Mouse (Mus musculus) kidney, postnatal 14 days (tissue): Measurements from ENCODE around the gene Znhit1.
"Not testable (repeated sequence)": the region's sequence is repeated elsewhere in the genome, so short reads cannot be mapped to it uniquely, and the experiment has no call there.

Experiments
- DNase-seq: peaks from one replicate; pipeline ENCODE4 v3.0.0; 2022; ENCODE audit warnings: mixed read lengths

Znhit1 gene

GRCm38 (mm10) chr5:136950521-136950920 is 37.3 kb downstream of the Znhit1 start:
- no peak for DNase-seq

DNA sequence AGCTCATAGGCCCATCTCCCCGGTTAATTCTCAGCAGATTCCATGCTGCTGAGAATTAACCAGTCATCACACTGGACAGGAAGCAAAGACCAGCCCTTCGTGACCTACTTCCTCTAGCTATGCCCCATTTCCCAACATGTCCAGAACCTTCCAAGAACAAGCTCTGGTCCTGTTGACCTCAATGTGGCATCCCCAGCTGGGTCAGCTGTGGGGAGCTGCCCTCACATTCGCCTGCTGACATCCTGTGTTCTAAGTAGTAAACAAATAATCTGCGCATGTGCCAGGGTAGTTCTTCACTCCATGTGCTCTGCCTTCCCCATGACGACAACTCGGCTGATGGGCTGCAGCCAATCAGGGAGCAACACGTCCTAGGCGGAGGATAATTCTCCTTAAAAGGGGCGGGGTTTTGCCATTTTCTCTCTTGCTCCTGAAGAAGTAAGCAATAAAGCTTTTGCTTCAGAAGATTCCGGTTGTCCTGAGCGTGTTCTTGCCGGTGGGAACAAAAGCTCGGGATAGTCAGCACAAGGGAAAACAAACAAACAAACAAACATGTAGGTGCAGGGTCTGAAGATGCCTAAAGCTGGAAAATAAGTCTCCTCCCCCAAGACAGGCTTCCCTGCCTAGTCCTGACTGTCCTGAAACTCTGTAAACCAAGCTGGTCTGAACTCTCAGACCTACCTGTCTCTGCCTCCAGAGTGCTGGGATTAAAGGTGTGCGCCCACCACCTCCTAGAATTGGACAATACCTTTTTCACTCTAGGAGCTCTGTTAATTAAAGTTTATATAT is 38.1 kb downstream of the Znhit1 start:
- DNase-seq = not testable (repeated sequence)

DNA sequence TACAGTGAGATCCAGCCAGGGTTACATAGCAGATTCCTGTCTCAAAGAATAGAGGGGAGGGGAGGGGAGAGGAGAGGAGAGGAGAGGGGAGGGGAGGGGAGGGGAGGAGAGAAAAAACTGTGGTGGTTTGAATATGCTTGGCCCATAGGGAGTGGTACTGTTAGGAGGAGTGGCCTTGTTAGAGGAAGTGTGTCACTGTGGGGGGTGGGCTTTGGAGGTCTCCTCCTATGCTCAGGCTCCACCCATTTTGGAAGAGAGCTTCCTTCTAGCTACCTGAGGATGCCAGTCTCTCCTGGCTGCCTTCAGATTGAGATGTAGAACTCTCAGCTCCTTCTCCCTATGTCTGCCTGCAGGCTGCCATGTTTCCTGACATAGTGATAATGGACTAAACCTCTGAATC is 39.9 kb downstream of the Znhit1 start:
- DNase-seq = no peak

GRCm38 (mm10) chr5:136945084-136945483 is 42.7 kb downstream of the Znhit1 start:
- no peak for DNase-seq

- no peak for DNase-seq
These were observed 44.4 kb downstream of the Znhit1 start for GRCm38 (mm10) chr5:136943382-136943781.

DNA sequence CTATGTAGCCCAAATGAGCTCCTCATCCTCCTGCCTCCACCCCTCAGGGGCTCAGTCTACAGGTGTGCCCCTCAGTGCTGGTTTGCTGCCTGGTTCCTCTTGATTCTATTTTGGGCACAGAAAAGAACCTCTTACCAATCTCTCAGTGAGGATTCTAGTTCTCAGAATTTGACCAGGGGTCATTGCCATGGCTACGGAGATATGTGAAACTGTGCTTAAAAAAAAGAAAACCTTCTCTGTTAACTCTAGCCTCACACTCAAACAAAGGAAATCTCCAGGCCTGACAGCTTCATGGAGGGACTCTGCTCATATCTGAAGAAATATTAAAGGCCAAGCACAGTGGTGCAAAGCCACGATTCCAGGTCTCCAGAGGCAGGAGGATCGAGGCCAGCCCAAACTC is 45.0 kb downstream of the Znhit1 start:
- no peak for DNase-seq

GRCm38 (mm10) chr5:136940845-136941560 is 46.8 kb downstream of the Znhit1 start:
- DNase-seq = no peak

DNA sequence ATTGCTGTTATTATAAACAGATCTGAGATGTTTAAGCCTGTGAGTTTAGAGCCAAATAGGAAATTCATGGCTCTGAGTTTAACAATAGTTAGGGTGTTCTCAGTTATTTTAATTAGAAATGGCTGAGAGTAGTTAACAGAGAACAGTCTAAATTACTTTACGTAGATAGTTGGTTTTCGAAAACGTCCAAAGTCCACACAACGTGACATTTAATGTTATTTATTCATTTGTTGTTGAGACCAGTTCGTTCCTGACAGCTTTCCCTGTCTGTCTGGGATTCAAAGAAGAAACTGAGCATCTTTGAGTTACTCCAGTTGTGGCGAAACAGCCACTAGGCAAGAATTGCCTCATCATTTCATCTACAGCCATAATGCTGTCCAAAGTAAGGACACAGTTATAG is 47.8 kb downstream of the Znhit1 start:
- DNase-seq = not testable (repeated sequence)

- peak; percentile 27 for DNase-seq
These were observed 48.5 kb downstream of the Znhit1 start for GRCm38 (mm10) chr5:136939284-136939683.

GRCm38 (mm10) chr5:136937621-136938020 is 50.2 kb downstream of the Znhit1 start:
- peak; percentile 49 for DNase-seq

DNA sequence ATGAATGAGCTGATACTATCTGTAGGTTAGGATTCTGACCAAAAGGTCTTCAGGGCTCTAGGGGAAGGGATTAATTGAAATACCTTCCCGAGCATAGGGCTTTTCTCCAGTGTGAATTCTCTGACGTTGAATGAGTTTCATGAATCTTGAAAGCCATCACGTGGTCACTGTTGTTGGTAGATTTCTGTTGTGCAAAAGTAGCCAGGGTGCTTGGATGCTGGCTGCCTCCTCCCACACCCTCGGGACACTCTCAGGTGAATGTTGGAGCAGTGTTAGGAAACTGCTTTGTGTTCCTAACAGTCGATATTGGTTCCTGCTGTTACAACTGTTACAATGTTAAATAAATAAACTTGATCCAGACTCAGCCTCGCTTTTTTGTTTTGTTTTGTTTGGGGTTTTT is 51.1 kb downstream of the Znhit1 start:
- no peak for DNase-seq

DNA sequence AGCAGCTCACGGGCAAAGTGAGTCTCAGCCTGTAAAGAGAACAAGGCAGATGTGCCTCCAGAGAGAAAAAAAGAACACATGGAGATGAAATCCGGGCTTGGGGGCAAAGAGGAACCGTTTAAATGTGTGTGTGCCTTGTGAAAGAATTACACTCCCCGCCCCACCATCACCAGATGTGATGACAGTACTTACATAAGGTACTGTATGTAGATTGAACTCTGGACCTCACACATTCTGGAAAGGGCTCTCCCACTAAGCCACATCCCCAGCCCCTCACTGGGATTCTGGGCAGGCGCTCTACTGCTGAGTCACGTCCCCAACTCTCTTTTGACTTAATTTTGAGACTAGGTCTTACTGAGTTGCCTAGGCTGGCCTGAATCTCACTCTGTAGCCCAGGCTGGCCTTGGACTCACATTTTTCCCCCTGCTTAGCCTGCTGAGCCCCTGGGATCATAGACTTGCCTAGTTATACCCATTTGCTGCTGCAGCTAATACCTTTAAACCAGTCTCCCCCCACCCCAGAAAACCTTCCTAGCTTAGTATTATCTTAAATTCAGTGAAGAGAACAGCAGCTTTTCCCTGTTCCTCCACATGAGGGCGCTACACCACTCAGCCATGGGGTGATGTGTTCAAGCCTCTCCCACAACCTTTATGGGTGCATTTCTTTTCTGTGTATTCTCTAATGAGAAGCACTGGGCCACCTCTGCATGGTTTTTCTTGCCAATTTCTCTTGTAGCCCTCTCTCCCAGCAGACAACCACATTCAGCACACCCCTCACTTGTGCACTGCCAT is 51.7 kb downstream of the Znhit1 start:
- DNase-seq = peak; percentile 20

GRCm38 (mm10) chr5:136933930-136934329 is 53.9 kb downstream of the Znhit1 start:
- DNase-seq = no peak

DNA sequence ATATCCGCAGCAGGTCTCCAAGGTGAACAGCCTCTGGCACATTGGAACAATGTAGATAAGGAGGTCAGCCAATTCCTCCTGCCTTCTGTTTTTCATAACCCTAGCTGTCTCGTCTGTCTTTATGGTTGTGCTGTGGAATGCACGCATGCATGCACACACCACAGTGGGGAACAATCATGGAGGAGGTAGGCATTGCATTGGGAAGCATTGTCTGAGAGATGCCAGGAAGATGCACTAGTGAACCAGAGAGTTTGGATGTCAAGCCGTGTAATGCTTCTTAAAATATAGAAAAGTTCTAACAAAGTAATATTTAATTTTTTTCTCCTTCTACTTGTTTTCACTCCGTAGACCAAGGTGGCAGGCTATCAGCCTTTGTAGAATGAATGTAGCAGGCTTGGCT is 54.9 kb downstream of the Znhit1 start:
- no peak for DNase-seq
